Mouse (Mus musculus) Muller cell, postnatal 12 days (primary cell): ENCODE data around the gene Clec1a.

ENCODE experiments used
- DNase-seq: peaks from one replicate; pipeline ENCODE4 v3.0.0-alpha.2; 2015; ENCODE audit errors: inconsistent ontology term

Gene Clec1a

GRCm38 (mm10) chr6:129405999-129406398, 45.8 kb downstream of the Clec1a start:
- no peak for DNase-seq

GRCm38 (mm10) chr6:129403391-129403790, 48.4 kb downstream of the Clec1a start:
- no peak for DNase-seq

DNA sequence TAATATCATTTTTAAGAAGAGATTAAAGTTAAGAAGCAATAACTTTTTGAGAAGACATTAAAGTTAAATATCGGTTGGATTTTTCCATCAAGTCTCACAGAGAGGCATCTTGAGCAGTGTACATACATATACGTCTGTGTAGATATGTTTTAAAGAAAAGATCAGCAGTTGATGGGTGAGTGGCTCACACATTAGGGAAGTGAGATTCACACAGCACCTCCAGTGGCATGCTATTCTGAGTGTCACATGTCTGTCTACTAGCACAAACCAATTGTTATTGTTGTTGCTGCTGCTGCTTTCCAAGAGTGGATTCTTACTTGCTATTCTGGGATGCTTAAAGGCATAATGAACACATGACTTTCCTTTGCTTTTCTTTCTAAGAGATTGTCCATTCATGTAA, 49.4 kb downstream of the Clec1a start:
- no peak for DNase-seq

DNA sequence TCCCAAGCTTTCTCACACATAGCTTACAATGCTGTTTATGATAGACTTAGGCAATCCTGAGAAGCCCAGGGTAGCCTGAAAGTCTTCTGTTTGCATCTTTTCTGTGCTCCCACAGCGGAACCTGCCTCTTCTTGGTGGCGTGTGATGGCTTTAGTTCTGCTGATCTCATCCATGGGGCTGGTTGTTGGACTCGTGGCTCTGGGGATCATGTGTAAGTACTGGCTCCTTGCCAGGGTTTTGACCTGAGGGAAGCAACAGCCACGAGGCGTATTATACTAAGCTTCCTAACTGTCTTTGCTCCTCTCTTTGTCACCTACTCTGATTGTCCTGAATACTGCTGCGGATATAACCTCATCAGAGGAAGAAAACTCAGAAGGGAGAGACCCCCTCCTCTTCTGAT, 51.9 kb downstream of the Clec1a start:
- no peak for DNase-seq

DNA sequence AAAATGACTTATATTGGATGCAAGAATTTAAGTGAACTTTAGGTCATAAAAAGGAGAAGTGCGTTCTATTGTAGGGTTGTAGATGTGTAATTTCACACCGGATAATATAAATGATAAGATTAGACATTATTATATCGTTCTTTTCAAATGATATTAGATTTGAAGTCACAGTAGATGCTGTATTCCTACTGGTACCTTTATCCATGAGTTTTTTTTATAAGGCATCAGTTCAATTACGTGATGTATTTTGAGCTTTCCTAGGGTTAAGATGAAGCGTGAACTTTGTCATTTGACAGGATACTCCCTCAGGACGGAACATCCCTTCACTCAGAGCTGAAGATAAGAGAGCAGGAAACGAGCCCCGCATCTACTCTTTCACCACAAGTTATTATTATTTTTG, 54.8 kb downstream of the Clec1a start, which contains the start of gene Clec1b:
Gene Clec1b, plus strand, starts transcription at position 301 of the 400 bp plus-strand sequence.
- DNase-seq = no peak

DNA sequence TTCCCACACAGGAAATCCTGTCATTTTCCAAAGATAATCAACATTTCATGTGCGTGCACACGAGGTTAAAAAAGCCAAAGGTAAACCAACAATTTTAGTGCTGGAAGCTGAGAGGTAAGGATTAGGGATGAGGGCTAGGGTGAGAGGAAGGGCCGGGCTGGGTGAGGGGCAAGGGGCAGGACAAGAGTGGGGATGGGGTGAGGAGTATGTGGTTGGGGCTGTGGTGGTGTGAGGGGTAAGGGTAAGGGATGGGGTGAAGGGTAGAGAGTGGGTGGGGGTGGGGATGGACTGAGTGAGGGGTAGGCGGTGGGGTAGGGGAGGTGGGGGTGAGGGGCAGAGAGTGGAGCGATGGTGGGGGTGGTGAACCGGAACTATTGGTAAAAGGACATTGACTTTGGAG, 58.1 kb downstream of the Clec1a start:
- DNase-seq = no peak

DNA sequence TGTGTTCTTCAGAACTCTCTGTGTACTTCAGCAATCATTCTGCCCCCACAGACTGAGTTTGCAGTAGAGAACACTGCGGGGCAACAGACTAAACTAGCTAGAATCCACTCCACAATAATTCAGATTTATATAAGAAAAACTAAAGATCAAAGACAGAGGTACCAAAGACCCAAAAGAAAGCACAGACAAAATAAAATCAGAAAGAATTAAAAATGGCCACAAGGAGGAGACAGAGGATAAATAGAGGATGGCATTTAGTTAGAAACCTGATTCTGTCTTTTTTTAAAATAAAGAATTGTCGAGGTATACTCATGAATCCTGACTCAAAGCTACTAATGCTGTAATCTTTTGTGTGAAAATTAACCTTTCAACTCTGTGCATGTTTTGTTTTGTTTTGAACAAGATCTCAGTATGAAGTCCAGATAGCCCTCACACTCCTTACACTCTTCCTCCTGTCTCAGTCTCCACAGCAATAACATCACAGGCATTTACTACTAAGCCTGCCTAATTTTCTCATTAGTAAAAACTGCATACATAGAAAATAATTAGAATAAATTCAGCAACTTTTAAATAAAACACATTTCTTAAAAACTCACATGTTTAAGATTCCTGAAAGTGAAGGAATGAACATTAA, 58.6 kb downstream of the Clec1a start:
- DNase-seq = peak; percentile 7

DNA sequence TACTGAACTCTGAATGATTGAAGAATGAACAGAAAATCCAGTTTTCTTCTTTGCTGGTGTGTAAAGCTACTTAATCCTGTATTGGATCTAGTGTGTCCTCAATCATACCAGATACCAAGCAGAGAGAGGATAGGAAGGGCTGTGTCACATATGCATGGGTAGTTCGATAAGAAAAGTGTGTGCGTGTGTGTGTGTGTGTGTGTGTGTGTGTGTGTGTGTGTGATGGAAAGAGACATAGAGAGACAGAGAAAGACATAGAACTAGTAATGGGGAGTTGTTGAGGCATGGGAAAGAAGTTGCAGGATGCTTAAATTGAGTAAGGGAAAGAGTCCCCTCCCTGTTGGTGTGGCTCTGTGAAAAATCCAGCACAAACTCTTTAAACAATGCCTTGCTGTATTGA, 66.0 kb downstream of the Clec1a start, which contains the start of gene Clec12b:
Gene Clec12b, minus strand, starts transcription at position 101 of the 400 bp plus-strand sequence.
- no peak for DNase-seq

- DNase-seq = no peak
These were observed 66.8 kb downstream of the Clec1a start for GRCm38 (mm10) chr6:129385000-129385399.

GRCm38 (mm10) chr6:129383466-129383865, 68.3 kb downstream of the Clec1a start:
- DNase-seq = no peak

GRCm38 (mm10) chr6:129381736-129382135, 70.1 kb downstream of the Clec1a start:
- no peak for DNase-seq

DNA sequence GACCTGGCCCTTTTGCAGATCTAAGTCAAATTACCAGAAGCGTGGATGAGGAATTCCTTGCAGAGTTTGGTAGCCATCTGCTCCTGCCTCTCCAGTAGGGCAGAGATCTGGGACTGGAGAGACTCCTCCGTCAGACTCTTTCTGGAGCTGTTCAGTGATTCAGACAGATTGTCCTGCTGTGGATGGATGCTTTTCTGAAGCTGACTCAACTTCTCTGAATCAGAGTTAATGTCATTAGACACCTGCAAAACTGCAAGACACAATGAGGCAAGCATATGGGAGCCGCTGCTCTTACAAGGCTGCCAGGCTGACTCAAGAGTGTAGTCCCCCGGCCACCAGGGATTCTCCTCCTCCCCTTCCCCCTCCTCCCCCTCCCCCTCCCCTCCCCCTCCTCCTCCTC, 71.3 kb downstream of the Clec1a start:
- no peak for DNase-seq

DNA sequence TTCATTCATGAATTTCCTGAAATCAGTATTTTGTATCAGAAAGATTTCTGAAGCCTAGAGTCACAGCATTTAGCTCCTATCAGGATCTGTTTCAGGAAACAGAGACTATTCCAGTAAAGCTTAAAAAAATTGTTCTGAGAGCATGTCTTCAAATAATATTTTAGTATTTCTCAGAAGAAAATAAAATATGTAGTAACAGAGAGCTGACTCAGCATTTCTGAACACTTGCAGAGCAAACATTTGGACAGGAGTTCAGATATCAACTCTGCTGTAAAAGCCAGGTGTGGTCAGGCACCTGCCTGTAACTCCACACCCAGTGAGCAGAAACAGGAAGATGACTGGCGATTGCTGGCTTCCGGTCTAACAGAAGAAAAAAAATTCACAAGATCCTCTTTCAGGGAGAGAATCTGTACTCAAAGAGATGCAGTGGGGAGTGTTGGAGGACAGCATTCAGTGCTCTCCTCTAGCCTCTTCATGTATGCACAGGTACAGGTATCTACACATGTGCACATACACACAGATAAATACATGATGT, 76.8 kb downstream of the Clec1a start:
- DNase-seq = no peak
